Mouse (Mus musculus): Measurements from ENCODE around the gene Ctdspl.

DNA sequence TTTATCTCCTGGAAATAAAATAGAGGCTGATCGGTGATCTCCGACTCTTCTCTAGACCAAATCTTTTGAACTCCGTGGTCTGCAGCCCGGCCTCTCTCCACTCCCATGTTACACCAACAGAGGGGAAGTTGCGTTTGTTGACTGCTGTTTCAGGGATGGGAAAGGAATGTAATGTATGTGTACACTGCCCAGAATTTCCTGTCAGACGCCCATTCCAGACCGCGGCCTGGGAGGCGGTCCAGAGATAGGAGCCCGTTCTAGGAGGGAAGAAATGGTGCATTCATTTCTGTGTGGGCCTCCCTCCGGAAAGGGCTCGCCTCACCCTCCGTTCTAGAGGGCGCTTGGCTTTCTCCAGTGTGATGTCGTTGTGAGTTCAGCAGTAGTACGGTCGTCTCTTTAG, 76.0 kb downstream of the Ctdspl start:
- no peak for TF ChIP-seq HCFC1 (IDR thresholded peaks at IDR 0.05; ENCODE audit: borderline replicate concordance, insufficient read depth, low read length)
- TF ChIP-seq ZC3H11A (IDR thresholded peaks at IDR 0.05; ENCODE audit: borderline replicate concordance, low read depth, low read length) = no peak
- TF ChIP-seq CHD2 (IDR thresholded peaks at IDR 0.05; ENCODE audit: low read depth, low read length) = no peak
- TF ChIP-seq ZNF384 (IDR thresholded peaks at IDR 0.05; ENCODE audit: low read depth, low read length) = no peak
